ENCODE assay signal across 16 mouse cellular contexts in the genomic region with DNA sequence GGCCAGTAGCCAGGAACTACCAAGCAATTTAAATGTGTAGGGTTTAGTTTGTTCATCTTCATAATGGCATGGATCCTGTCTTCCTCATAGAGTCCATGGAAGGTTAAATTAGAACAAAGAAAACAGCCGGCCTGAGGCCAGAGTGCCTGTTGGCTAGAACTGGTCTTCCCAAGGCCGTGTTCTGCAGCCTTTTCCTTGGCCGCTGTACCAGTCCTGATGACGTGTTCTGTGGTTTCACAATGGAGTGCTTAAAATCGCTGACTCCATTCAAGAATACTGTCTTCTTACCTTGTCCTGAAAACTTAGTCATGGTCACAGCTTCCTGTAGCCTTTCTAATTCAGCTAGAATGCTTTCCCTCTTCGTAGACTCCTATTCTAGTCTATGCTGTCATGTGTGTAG. TPM values are rescaled to one million over a fixed set of nuclear protein-coding genes. Genes with fewer than 3 reads are reported as not detected.
DNase-seq lines count a peak whose midpoint lies in the region; ATAC-seq lines count a peak whose summit lies in the region.
"Had no signal": no experiment of that assay in that cellular context is flagged by ENCODE, and none has a peak within 500 bp of the region (broad histone marks: within the 10 kb centered on the region; RNA-seq: fewer than 3 reads in every experiment).

No protein-coding gene starts in this region.

- H3K27ac ChIP-seq in heart, embryonic 13.5 days (replicated peaks): peak overlapping the region; percentile 70
- H3K27ac ChIP-seq in midbrain, embryonic 10.5 days (replicated peaks): no peak overlapping the region
- H3K27ac ChIP-seq: embryonic facial prominence, embryonic 12.5 days; kidney, embryonic 15.5 days; liver, embryonic 14.5 days; midbrain, embryonic 13.5 days had no signal

- peaks cover 57% of the 10 kb centered on the region for H3K36me3 ChIP-seq in heart, embryonic 13.5 days
- H3K36me3 ChIP-seq in midbrain, embryonic 10.5 days: peaks cover 86% of the 10 kb centered on the region

- intact Hi-C loops in heart, postnatal 36 days (cut with DNase I): no loop called here

- ATAC-seq in heart, embryonic 13.5 days (ENCODE audit: extremely low read depth, insufficient number of reproducible peaks, low FRiP score, low TSS enrichment): no peak
- ATAC-seq: midbrain, embryonic 13.5 days had no signal

- no peak overlapping the region for H3K4me3 ChIP-seq in heart, embryonic 13.5 days
- no peak overlapping the region for H3K4me3 ChIP-seq in midbrain, embryonic 10.5 days
- H3K4me3 ChIP-seq: embryonic facial prominence, embryonic 12.5 days; kidney, embryonic 15.5 days; midbrain, embryonic 13.5 days had no signal

- H3K4me1 ChIP-seq in heart, embryonic 13.5 days: peaks cover 57% of the 10 kb centered on the region
- peaks cover 24% of the 10 kb centered on the region for H3K4me1 ChIP-seq in midbrain, embryonic 10.5 days

- H3K9me3 ChIP-seq in heart, embryonic 13.5 days: no peaks in the 10 kb centered on the region
- H3K9me3 ChIP-seq in midbrain, embryonic 10.5 days (replicated peaks): no peaks in the 10 kb centered on the region
- H3K9me3 ChIP-seq: embryonic facial prominence, embryonic 12.5 days; kidney, embryonic 15.5 days; midbrain, embryonic 13.5 days had no signal

- H3K4me2 ChIP-seq in heart, embryonic 13.5 days: no peak overlapping the region
- H3K4me2 ChIP-seq: embryonic facial prominence, embryonic 12.5 days; kidney, embryonic 15.5 days; midbrain, embryonic 13.5 days had no signal

- no peak overlapping the region for H3K9ac ChIP-seq in heart, embryonic 13.5 days
- H3K9ac ChIP-seq: embryonic facial prominence, embryonic 12.5 days; kidney, embryonic 15.5 days; liver, embryonic 14.5 days; midbrain, embryonic 13.5 days had no signal

- WGBS in heart, embryonic 13.5 days: 64% methylated on average over 6 of the region's 6 CpGs
- whole genome bisulfite sequencing in midbrain, embryonic 10.5 days: 94% methylated on average over 6 of the region's 6 CpGs

- no peaks in the 10 kb centered on the region for H3K27me3 ChIP-seq in heart, embryonic 13.5 days (replicated peaks)
- no peaks in the 10 kb centered on the region for H3K27me3 ChIP-seq in midbrain, embryonic 10.5 days (ENCODE audit: low read depth, poor library complexity, severe bottlenecking)
- H3K27me3 ChIP-seq: embryonic facial prominence, embryonic 12.5 days; kidney, embryonic 15.5 days; midbrain, embryonic 13.5 days had no signal

- peak; percentile 88 to 95 for DNase-seq in adrenal gland, adult (ENCODE audit: inconsistent age in 2 of 2, low spot score in 1 of 2)
- DNase-seq in adrenal gland, postnatal 4 days (ENCODE audit: low spot score in 2 of 2): no peak
- no peak for DNase-seq in heart, postnatal 36 days
- peak; percentile 90 for DNase-seq in adrenal gland, adult 2 months
- peak; percentile 71 for DNase-seq in gonadal fat pad, adult 2 months (ENCODE audit: low read depth)
- DNase-seq in midbrain, embryonic 10.5 days (ENCODE audit: low spot score): no peak
- no peak for DNase-seq in left cerebral cortex, adult 11 months (ENCODE audit: low spot score)
- DNase-seq: cerebellum, postnatal 25 days; layer of hippocampus, postnatal 36 days; lung, postnatal 14 days; thymus, postnatal 4 days had no signal

RNA-seq across cellular contexts. Expression of gene Igf1r, which starts 53.9 kb away (rescaled TPM):
- 10 to 100 TPM; 71.9 to 75.8 TPM for total RNA-seq in adrenal gland, postnatal 4 days (2021)
- 15.0 and 15.2 TPM in 2 replicates for polyA plus RNA-seq in heart, embryonic 13.5 days (2015; fragmentation: Nextera tagmentation; extraction: Ambion mirVana)
- total RNA-seq in heart, postnatal 36 days (2021): 10 to 100 TPM; 15.4 to 21.1 TPM
- total RNA-seq in adrenal gland, adult 2 months (2021): 10 to 100 TPM; 41.2 to 95.1 TPM
- 14.8 and 21.3 TPM in 2 replicates for polyA plus RNA-seq in adrenal gland, adult 2 months (2012; rRNA removed)
- 30.8 and 42.9 TPM in 2 replicates for polyA plus RNA-seq in gonadal fat pad, adult 2 months (2012; rRNA removed)
- 17.0 and 21.6 TPM in 2 replicates for polyA plus RNA-seq in midbrain, embryonic 10.5 days (2016; fragmentation: Nextera tagmentation; extraction: Ambion mirVana)

Comparison
In these comparisons a context has a peak if more than half of its experiments do, and no peak if none do; other contexts are left out.
1. DNase-seq: peak in adrenal gland, adult (2 of 2), adrenal gland, adult 2 months (single experiment) and gonadal fat pad, adult 2 months (single experiment); none in adrenal gland, postnatal 4 days (0 of 2), heart, postnatal 36 days (0 of 2), midbrain, embryonic 10.5 days (single experiment) and left cerebral cortex, adult 11 months (single experiment).